Mouse (Mus musculus) thymus, adult 2 months (tissue): ENCODE measurements at regions not wholly inside any gene's neighbourhood (a gene's known extent, or its start where the extent isn't known, plus 50 kb on each side); places are given as distances from the start of the nearest gene placed in this dataset.

Source experiments
- DNase-seq: peaks from one replicate; pipeline ENCODE4 v3.0.0; 2021
- H3K27ac ChIP-seq: fragments of 200-500 bp; 2 replicates; pipeline ENCODE4 v1.5.1; 2012; ENCODE audit warnings: low read length, control low read depth; ENCODE audit not compliant: control insufficient read depth, insufficient read depth
- H3K27me3 ChIP-seq: fragments of 200-500 bp; 2 replicates; pipeline ENCODE4 v1.6.1; 2012; ENCODE audit warnings: mild to moderate bottlenecking, low read length, moderate library complexity, mixed read lengths; ENCODE audit not compliant: control insufficient read depth, insufficient read depth
- H3K36me3 ChIP-seq: fragments of 200-500 bp; 2 replicates; pipeline ENCODE4 v1.6.1; 2012; ENCODE audit warnings: mild to moderate bottlenecking, low read length, moderate library complexity; ENCODE audit not compliant: control insufficient read depth, insufficient read depth
- H3K4me1 ChIP-seq: fragments of 200-500 bp; replicated peaks from 2 replicates; pipeline ENCODE4 v1.6.1; 2012; ENCODE audit warnings: low read length; ENCODE audit not compliant: control insufficient read depth, insufficient read depth
- H3K4me3 ChIP-seq: fragments of 200-500 bp; 2 replicates; pipeline ENCODE4 v1.5.1; 2012; ENCODE audit warnings: mild to moderate bottlenecking, low read length, control low read depth, moderate library complexity; ENCODE audit not compliant: control insufficient read depth, insufficient read depth
- CTCF ChIP-seq: fragments of 200-500 bp; IDR thresholded peaks from 2 replicates; pipeline ENCODE4 v1.5.1; 2012; ENCODE audit warnings: mild to moderate bottlenecking, control low read depth, low read length, moderate library complexity, borderline replicate concordance; ENCODE audit not compliant: control insufficient read depth, poor library complexity, insufficient read depth; ENCODE audit errors: extremely low read depth
- POLR2A ChIP-seq: fragments of 200-500 bp; IDR thresholded peaks from 2 replicates; pipeline ENCODE4 v1.6.1; 2012; ENCODE audit warnings: mild to moderate bottlenecking, low read length, control low read depth, moderate library complexity; ENCODE audit not compliant: control insufficient read depth, poor library complexity, insufficient read depth; ENCODE audit errors: extremely low read depth
- WGBS: fragments of 180-500 bp; shearing (Covaris S2); methylation state at CpG from one replicate; pipeline ENCODE4 v1.1.7; 2018; 5-methylcytosine and 5-hydroxymethylcytosine counted together

DNA sequence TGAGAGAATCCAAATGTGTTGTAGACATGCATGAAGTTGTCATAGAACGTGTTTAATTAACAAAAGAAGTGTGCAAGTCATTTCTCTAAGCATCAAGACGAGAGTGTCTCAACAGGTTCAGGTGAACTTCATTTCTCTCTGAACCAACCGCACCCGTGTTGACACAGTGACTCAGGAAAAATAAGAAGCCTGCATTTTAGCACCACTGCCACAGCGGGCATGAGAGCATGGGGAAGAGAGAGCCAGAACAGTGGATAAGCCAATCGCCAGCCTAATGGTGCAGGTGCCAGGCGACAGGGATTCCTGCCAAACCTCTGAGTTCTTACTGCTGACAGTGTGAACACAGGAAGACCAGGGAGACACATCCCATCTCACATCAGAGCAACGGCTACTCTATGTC is 100.1 kb downstream of the Tbx4 start:
- Histone ChIP-seq H3K27ac (no peak overlapping the region), H3K4me1 (no peaks in the 10 kb centered on the region), H3K27me3 (no peaks in the 10 kb centered on the region; the same call in 1 of the 2 replicates), H3K4me3 (no peak overlapping the region), H3K36me3 (no peaks in the 10 kb centered on the region)
- WGBS = 70% methylated on average over 8 of the region's 8 CpGs
- no peak for DNase-seq
- no peak for TF ChIP-seq CTCF
- no peak for TF ChIP-seq POLR2A

DNA sequence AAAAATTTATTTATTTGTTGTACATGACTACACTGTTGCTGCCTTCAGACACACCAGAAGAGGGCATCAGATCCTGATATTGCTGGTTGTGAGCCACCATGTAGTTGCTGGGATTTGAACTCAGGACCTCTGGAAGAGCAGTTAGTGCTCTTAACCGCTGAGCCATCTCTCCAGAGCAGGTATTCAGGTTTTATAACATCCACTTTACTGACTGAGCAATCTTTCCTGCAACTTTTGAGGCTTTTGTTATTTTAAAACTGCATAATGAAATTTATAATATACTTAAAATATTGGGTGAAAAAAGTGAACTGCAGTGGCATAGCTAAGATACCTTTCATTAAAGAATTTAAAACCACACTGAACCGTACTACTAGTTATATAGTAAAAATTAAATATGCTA is 101.0 kb downstream of the Tbx4 start:
- Histone ChIP-seq H3K4me3 (no peak overlapping the region), H3K36me3 (no peaks in the 10 kb centered on the region), H3K27ac (no peak overlapping the region), H3K27me3 (no peaks in the 10 kb centered on the region; the same call in 1 of the 2 replicates), H3K4me1 (no peaks in the 10 kb centered on the region)
- WGBS = 97% methylated on average over 2 of the region's 2 CpGs
- DNase-seq = no peak
- TF ChIP-seq CTCF (no peak), POLR2A (no peak)

DNA sequence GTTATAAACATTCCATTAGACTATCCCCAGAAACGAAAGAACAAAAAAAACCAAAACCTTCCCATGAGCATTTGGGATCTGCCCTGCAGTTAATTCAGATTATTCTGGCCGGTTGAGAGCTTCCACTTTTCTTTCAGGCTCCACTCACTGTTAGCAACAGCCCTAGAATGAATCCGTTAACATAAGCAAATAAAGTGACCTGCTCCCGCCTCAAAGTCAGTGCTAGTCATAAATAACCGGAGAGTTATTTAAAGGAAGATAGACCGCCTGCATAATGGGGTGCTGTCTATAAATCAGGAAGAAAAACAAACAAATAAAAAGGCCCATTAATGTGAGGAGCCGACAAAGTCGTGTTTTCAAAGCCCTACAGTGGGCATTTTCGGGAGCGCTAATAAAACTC is 103.3 kb downstream of the Tbx4 start:
- Histone ChIP-seq H3K27ac (no peak overlapping the region), H3K4me3 (no peak overlapping the region), H3K27me3 (no peaks in the 10 kb centered on the region; the same call in 1 of the 2 replicates), H3K4me1 (no peaks in the 10 kb centered on the region), H3K36me3 (no peaks in the 10 kb centered on the region)
- WGBS = 5% methylated on average over 10 of the region's 10 CpGs
- TF ChIP-seq POLR2A (no peak), CTCF (no peak)
- DNase-seq = no peak

DNA sequence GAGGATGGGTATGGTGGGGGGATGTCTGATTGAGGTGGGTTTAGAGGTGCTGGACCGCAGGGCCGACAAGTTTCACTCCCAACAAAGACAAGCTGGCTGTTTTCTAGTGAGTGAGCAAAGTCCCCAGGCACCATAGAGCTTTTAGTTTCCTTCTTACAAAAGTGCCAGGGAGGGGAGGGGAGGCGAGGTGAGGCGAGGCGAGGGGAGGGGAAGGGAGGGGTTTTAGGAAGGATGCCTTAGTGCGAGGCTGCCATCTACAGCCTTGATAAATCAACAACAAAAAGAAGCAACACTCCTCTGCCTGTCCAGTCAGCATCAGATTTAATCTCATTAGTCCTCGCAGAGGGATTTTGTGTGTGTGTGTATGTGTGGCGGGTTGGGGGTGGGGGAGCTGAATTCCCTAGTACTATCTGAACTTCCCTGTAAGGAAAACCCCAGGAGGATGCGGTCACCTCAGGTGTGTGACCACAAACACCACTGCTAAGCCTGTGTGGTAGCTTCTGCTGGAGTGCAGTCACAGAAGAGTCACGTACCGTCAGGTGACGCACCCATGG is 103.8 kb downstream of the Tbx4 start:
- no peak for DNase-seq
- no peaks in the 10 kb centered on the region for H3K36me3 ChIP-seq
- no peaks in the 10 kb centered on the region for H3K4me1 ChIP-seq
- 7% methylated on average over 12 of the region's 12 CpGs for WGBS
- no peak overlapping the region for H3K4me3 ChIP-seq
- no peaks in the 10 kb centered on the region; the same call in 1 of the 2 replicates for H3K27me3 ChIP-seq
- TF ChIP-seq POLR2A (no peak), CTCF (no peak)
- H3K27ac ChIP-seq = no peak overlapping the region

DNA sequence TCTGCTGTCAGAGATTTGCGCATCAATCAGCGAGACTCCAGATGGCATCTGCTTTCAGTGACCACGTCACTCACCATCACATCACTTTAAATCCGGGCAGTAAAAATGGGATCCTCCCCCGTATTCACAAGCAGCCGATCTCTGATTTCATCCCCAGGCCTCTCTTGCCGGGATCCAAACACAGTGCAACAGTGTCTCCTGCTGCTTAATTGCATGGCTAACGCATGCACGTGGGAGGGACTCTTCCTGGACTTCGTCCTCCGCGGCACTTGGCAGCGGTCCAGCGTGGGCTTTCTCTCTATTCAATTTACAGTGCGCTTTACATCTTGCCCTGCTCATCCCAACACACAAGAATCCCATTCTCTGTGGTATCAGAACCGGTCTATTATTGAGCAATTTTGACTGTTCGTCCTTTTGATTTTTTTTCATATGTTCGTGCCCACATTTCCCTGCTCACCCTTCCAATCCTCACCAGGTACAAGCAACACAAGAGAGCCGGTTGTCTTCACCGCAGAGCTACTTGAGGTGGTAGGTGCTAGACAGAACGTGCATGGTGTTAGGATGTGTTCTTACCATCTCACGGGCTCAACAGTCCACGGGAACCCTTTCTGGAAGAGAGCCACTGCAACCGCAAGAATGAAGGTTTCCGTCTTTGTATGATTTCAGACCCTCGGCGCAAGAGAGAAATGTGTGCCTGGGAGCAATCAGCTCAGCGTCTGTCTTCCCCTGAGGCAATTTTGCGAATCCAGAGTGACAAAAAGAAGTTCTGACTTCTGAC is 109.3 kb downstream of the Tbx4 start:
- WGBS = 62% methylated on average over 29 of the region's 29 CpGs
- no peaks in the 10 kb centered on the region for H3K4me1 ChIP-seq
- DNase-seq = no peak
- no peaks in the 10 kb centered on the region for H3K36me3 ChIP-seq
- H3K4me3 ChIP-seq = no peak overlapping the region
- TF ChIP-seq POLR2A (no peak), CTCF (no peak)
- H3K27me3 ChIP-seq = 0 out of 2 replicates have a peak, but pooled peaks cover 2% of the 10 kb centered on the region
- H3K27ac ChIP-seq = no peak overlapping the region

DNA sequence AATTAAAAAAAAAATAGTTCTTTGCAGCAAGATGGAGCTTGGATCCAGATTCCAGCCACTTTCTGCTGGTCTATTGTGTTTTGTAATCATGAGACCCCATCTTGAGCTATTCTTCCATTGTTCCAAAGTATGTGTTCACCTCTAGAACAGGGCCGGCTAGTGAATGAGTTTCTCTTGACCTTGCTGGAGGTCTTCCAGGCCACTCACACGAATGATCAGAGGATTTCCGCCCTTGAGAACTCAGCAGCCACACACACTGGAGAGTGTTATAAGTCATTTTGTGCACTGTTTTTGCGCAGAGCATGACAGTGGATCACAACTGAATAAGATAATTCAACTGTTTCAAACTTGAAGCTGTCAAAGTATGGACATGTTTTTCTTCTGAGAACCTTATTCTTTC is 110.5 kb downstream of the Tbx4 start:
- 80% methylated on average over 4 of the region's 4 CpGs for WGBS
- Histone ChIP-seq H3K27me3 (0 out of 2 replicates have a peak, but pooled peaks cover 2% of the 10 kb centered on the region), H3K4me1 (no peaks in the 10 kb centered on the region), H3K4me3 (no peak overlapping the region), H3K27ac (no peak overlapping the region), H3K36me3 (no peaks in the 10 kb centered on the region)
- TF ChIP-seq CTCF (no peak), POLR2A (no peak)
- no peak for DNase-seq
